Mouse (Mus musculus) midbrain, postnatal 0 days (tissue): ENCODE measurements around the gene Mphosph9. TPM values are rescaled to one million over a fixed set of nuclear protein-coding genes. Genes with fewer than 3 reads are reported as not detected.
"Not testable (repeated sequence)": the region's sequence is repeated elsewhere in the genome, so short reads cannot be mapped to it uniquely, and the experiment has no call there.

Experiments used
- ATAC-seq: fragments of 200-750 bp; cut with Nextera tagmentation; 2 replicates; pipeline ENCODE4 v1.8.0; 2017; ENCODE audit warnings: moderate number of reproducible peaks, mild to moderate bottlenecking, moderate TSS enrichment, moderate library complexity; ENCODE audit not compliant: low FRiP score
- DNase-seq: peaks from one replicate; pipeline ENCODE4 v3.0.0-alpha.2; 2015; ENCODE audit warnings: low spot score
- H3K27ac ChIP-seq: fragments of 300-500 bp; sonication (generic); 2 replicates; pipeline ENCODE4 v1.5.1; 2014; ENCODE audit warnings: low read depth, mild to moderate bottlenecking, low read length, mixed read lengths
- H3K27me3 ChIP-seq: fragments of 300-500 bp; sonication (generic); 2 replicates; pipeline ENCODE4 v1.6.1; 2014; ENCODE audit warnings: low read length, control low read depth, mixed read lengths; ENCODE audit not compliant: insufficient read depth
- H3K36me3 ChIP-seq: fragments of 300-500 bp; sonication (generic); 2 replicates; pipeline ENCODE4 v1.6.1; 2014; ENCODE audit warnings: low read length, control low read depth, mixed read lengths; ENCODE audit not compliant: insufficient read depth
- H3K4me1 ChIP-seq: fragments of 300-500 bp; sonication (generic); 2 replicates; pipeline ENCODE4 v1.6.1; 2014; ENCODE audit warnings: mild to moderate bottlenecking, control low read depth, antibody characterized with exemption, low read length, mixed read lengths; ENCODE audit not compliant: insufficient read depth
- H3K4me2 ChIP-seq: fragments of 300-500 bp; sonication (generic); 2 replicates; pipeline ENCODE4 v1.6.1; 2014; ENCODE audit warnings: low read depth, mild to moderate bottlenecking, low read length, mixed read lengths; ENCODE audit not compliant: poor library complexity, severe bottlenecking
- H3K4me3 ChIP-seq: fragments of 300-500 bp; sonication (generic); 2 replicates; pipeline ENCODE4 v1.5.1; 2014; ENCODE audit warnings: low read depth, mild to moderate bottlenecking, low read length, moderate library complexity
- H3K9ac ChIP-seq: fragments of 300-500 bp; sonication (generic); replicated peaks from 2 replicates; pipeline ENCODE4 v1.6.1; 2014; ENCODE audit warnings: mild to moderate bottlenecking, low read length, moderate library complexity, mixed read lengths; ENCODE audit not compliant: poor library complexity, severe bottlenecking
- H3K9me3 ChIP-seq: fragments of 300-500 bp; sonication (generic); 2 replicates; pipeline ENCODE4 v1.6.1; 2016; ENCODE audit warnings: low read length, control low read depth
- CTCF ChIP-seq: IDR thresholded peaks from 2 replicates; pipeline ENCODE4 v1.5.1; 2016; ENCODE audit warnings: antibody characterized with exemption, mild to moderate bottlenecking
- WGBS: fragments of 180-500 bp; shearing (Covaris S2); extraction: QIAGEN DNeasy Blood & Tissue Kit; methylation state at CpG from one replicate; pipeline ENCODE4 v1.1.7; 2014; 5-methylcytosine and 5-hydroxymethylcytosine counted together
- polyA plus RNA-seq: library from polyadenylated mRNA; unstranded; fragments of >200 nt; fragmentation: Nextera tagmentation; extraction: Ambion mirVana; gene quantifications from 2 replicates; pipeline ENCODE4 v1.2.1, GENCODE M21; 2015
- total RNA-seq: library from RNA; depleted of rRNA; stranded (reverse); fragments of >200 nt; gene quantifications from 2 replicates; pipeline ENCODE4 v1.2.3, GENCODE M21; 2014

The Mphosph9 gene
- total and polyA plus RNA-seq, 2 experiments from 2014 or later = 9.6 to 19.0 TPM

DNA sequence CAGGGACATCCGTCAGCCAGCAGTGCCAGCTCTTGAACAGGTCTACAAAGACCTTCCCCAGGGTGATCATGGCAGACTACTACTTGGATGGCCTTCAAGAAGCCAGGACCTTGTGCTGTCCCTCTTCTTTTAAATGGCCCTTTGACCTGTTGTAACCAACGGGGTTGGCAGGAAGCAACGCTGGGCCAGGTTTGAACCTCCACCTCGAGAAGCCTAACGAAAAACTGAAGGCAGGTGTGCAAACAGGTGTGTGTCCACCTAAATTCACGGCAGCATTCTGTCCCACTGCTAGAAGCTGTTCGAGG, 106.1 kb downstream of the Mphosph9 start:
- 77% methylated on average over 7 of the region's 7 CpGs for WGBS
- ATAC-seq (no peak), DNase-seq (no peak)
- Histone ChIP-seq H3K4me3 (no peak overlapping the region), H3K27ac (no peak overlapping the region), H3K9ac (no peak overlapping the region), H3K4me1 (no peaks in the 10 kb centered on the region), H3K27me3 (no peaks in the 10 kb centered on the region), H3K36me3 (no peaks in the 10 kb centered on the region), H3K9me3 (no peaks in the 10 kb centered on the region), H3K4me2 (no peak overlapping the region)
- TF ChIP-seq CTCF = no peak

DNA sequence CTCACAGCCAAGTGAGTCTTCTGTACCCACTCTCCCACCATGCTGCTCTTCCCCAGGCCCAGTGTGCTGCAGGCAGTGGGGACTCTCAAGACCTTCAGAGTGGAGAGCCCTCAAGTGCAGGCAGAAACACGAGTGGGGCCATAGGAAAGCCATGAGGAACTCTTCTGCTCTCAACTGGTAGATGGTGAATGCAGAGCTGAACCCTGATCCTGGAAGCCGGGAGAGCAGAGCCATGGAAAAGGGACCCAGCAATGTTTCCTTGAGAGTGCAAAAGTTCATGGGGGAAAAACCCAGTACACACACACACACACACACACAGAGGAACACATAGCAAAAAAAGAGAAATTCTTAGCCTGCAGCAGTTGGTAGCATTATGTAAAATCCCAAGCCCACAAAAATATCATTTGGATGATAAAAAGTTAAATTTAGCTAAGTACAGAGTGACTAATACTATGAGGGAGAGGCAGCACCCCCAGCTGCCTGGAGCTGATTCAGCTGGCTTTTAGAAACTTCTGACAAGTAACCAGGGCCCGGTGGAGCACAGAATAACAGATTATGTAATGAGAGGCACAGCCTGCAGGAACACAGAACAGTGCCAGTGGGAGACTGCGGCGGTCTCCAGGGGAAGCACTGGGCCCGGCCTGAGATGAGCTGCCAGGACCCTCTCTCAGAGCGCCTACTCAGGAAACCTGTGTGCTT, 106.6 kb downstream of the Mphosph9 start:
- H3K4me1 ChIP-seq = no peaks in the 10 kb centered on the region
- DNase-seq = peak; percentile 72
- no peak overlapping the region for H3K9ac ChIP-seq
- ATAC-seq = peak; percentile 41; the same call in 1 of the 2 replicates
- 51% methylated on average over 7 of the region's 7 CpGs for WGBS
- no peaks in the 10 kb centered on the region for H3K27me3 ChIP-seq
- no peaks in the 10 kb centered on the region for H3K36me3 ChIP-seq
- TF ChIP-seq CTCF = no peak
- H3K27ac ChIP-seq = no peak overlapping the region
- H3K9me3 ChIP-seq = no peaks in the 10 kb centered on the region
- H3K4me2 ChIP-seq = no peak overlapping the region
- H3K4me3 ChIP-seq = no peak overlapping the region

DNA sequence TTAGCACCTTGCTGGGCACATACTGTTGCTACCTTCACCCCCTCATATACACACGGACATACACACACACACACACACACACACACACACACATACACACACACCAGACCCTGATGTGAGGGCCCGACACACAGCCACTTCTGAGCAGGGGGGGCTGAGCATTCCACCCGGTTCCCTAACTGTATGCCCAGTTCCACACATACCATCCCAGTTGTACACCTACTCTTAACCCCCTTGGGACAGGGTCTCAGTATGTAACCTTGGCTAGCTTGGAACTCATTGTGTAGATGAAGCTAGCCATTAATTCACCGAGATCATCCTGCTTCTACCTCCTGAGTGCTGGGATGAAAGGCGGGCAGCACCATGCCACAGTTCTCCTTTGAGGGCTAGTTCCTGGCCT, 107.2 kb downstream of the Mphosph9 start:
- H3K36me3 ChIP-seq = no peaks in the 10 kb centered on the region
- DNase-seq = no peak
- no peak for TF ChIP-seq CTCF
- H3K27me3 ChIP-seq = no peaks in the 10 kb centered on the region
- no peaks in the 10 kb centered on the region for H3K9me3 ChIP-seq
- 95% methylated on average over 5 of the region's 5 CpGs for WGBS
- no peaks in the 10 kb centered on the region for H3K4me1 ChIP-seq
- no peak overlapping the region for H3K4me2 ChIP-seq
- no peak overlapping the region for H3K4me3 ChIP-seq
- no peak for ATAC-seq
- H3K9ac ChIP-seq = no peak overlapping the region
- H3K27ac ChIP-seq = no peak overlapping the region

DNA sequence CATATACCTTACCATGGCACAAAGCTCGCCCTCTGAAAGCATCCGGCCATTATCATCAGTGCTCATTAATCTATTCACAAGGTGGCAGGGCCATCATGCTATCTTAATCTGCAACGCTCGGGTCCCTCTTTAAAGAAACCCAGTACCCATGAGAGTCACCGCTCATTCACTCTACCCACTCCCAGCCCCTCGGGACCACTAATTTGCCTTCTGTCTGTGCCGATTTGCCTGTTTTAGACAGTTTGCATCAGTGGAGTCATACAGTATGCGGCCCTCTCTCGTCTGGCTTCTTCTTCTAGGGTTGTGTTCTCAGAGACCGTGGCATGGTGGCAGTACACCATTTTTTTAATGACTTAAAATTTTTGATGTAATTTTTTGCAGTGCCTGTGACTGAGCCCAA, 108.3 kb downstream of the Mphosph9 start:
- H3K4me1 ChIP-seq = no peaks in the 10 kb centered on the region
- DNase-seq (no peak), ATAC-seq (no peak)
- no peaks in the 10 kb centered on the region for H3K36me3 ChIP-seq
- no peaks in the 10 kb centered on the region for H3K9me3 ChIP-seq
- no peak overlapping the region for H3K9ac ChIP-seq
- 63% methylated on average over 10 of the region's 10 CpGs for WGBS
- H3K4me2 ChIP-seq = no peak overlapping the region
- no peak overlapping the region for H3K27ac ChIP-seq
- TF ChIP-seq CTCF = no peak
- no peak overlapping the region for H3K4me3 ChIP-seq
- H3K27me3 ChIP-seq = no peaks in the 10 kb centered on the region

DNA sequence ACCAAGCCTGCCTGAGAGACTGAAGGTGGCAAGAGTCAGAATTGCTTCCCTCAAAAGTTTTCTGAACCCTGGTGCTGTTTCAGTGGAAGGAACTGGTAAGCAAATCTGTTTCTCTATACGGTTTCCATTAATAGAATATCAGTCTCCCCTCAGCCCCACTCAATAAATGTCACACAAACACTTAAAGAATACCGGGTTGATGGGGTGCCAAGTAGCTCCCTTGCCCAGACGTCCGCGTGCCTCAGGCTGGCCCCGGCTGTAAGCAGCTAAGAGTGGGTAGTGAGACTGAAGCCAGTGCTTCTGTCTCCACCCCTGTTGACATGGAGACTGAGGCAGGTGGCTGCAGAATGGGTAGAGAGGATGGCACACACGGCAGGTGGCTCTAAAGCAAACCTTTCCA, 108.8 kb downstream of the Mphosph9 start:
- 59% methylated on average over 7 of the region's 7 CpGs for WGBS

DNA sequence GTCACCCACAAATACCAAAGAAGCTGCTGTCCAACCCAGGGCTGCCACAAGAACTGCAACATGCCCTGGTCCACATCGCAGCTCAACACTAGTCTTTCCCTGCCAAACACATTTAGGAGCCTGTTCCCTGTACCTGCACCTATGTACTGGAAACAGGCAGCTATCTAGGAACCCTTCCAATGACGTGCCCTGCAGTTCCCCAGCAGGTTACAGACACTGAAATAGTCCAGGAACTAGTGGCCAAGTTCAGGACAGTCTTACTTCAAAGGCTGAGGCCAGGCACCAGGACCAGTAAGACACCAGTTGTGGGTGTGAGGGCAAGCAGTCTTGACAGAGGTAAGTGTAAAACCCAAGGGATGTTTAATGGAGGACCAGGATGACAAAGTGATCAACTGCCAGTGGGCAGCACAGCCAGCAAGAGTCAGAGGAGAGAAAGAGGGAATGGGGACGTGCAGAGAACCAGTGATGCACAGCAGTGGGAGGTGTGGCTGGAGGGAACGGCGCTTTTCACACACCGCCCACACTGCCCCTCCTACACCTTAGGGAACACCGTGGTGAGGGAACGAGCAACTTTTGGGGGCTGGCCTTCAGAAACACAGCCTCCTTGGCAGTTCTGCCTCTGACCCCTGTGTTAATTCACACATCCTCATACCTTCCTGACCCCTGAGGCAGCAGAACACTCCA, 110.1 kb downstream of the Mphosph9 start:
- WGBS = 50% methylated on average over 8 of the region's 8 CpGs
- Histone ChIP-seq H3K4me3 (no peak overlapping the region), H3K9me3 (no peaks in the 10 kb centered on the region), H3K9ac (no peak overlapping the region), H3K27me3 (no peaks in the 10 kb centered on the region), H3K36me3 (no peaks in the 10 kb centered on the region; the same call in 1 of the 2 replicates), H3K4me1 (no peaks in the 10 kb centered on the region), H3K27ac (no peak overlapping the region), H3K4me2 (no peak overlapping the region)
- ATAC-seq = no peak
- TF ChIP-seq CTCF = no peak
- no peak for DNase-seq

More for the DNA sequence above, 108.8 kb downstream of the Mphosph9 start:
- DNase-seq (no peak), ATAC-seq (no peak)
- no peak overlapping the region for H3K4me2 ChIP-seq
- H3K9ac ChIP-seq = no peak overlapping the region
- no peak for TF ChIP-seq CTCF
- H3K27me3 ChIP-seq = no peaks in the 10 kb centered on the region
- H3K36me3 ChIP-seq = no peaks in the 10 kb centered on the region; the same call in 1 of the 2 replicates
- no peak overlapping the region for H3K4me3 ChIP-seq
- H3K27ac ChIP-seq = no peak overlapping the region
- H3K4me1 ChIP-seq = no peaks in the 10 kb centered on the region
- H3K9me3 ChIP-seq = no peaks in the 10 kb centered on the region

DNA sequence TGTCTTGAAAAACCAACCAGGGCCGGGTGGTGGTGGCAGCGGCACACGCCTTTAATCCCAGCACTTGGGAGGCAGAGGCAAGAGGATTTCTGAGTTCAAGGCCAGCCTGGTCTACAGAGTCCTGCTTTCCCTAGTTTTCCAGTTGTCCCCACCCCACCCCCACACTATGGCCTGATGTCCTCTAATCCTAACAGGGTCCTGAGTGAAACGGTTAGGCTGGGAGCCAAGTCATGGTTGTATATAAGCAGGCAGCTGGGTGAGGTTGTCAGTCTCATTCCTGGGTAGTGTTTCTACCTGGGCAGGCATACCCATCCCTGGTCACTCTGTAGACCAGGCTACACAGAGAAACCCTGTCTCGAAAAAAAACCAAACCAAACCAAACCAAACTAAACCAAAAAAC, 110.7 kb downstream of the Mphosph9 start:
- H3K4me3 ChIP-seq, H3K4me2 ChIP-seq, H3K4me1 ChIP-seq, DNase-seq, H3K27me3 ChIP-seq, H3K27ac ChIP-seq, H3K9ac ChIP-seq, H3K9me3 ChIP-seq, H3K36me3 ChIP-seq, ATAC-seq: not testable (repeated sequence)
- WGBS = 94% methylated on average over 5 of the region's 5 CpGs
